Mouse (Mus musculus) neural tube, embryonic 13.5 days (tissue): Measurements from ENCODE around the gene Mcf2l. TPM values are rescaled to one million over a fixed set of nuclear protein-coding genes. Genes with fewer than 3 reads are reported as not detected.
A peak's percentile ranks its signal among the peaks of the same experiment; 100 is the strongest.

ENCODE experiments used
- ATAC-seq: fragments of 200-750 bp; cut with Nextera tagmentation; 2 replicates; pipeline ENCODE4 v1.8.0; 2017; ENCODE audit warnings: low read depth, mild to moderate bottlenecking, moderate TSS enrichment, moderate library complexity
- H3K27ac ChIP-seq: fragments of 300-500 bp; sonication (generic); replicated peaks from 2 replicates; pipeline ENCODE4 v1.5.1; 2015; ENCODE audit warnings: moderate library complexity, mild to moderate bottlenecking, inconsistent platforms
- H3K27me3 ChIP-seq: fragments of 300-500 bp; sonication (generic); 2 replicates; pipeline ENCODE4 v1.6.1; 2015; ENCODE audit warnings: mild to moderate bottlenecking, inconsistent platforms
- H3K36me3 ChIP-seq: fragments of 300-500 bp; sonication (generic); 2 replicates; pipeline ENCODE4 v1.6.1; 2015; ENCODE audit warnings: mild to moderate bottlenecking, inconsistent platforms
- H3K4me1 ChIP-seq: fragments of 300-500 bp; sonication (generic); replicated peaks from 2 replicates; pipeline ENCODE4 v1.6.1; 2015; ENCODE audit warnings: inconsistent platforms
- H3K4me2 ChIP-seq: fragments of 300-500 bp; sonication (generic); 2 replicates; pipeline ENCODE4 v1.6.1; 2015; ENCODE audit warnings: inconsistent platforms, mild to moderate bottlenecking, moderate library complexity
- H3K4me3 ChIP-seq: fragments of 300-500 bp; sonication (generic); 2 replicates; pipeline ENCODE4 v1.5.1; 2015; ENCODE audit warnings: mild to moderate bottlenecking, inconsistent platforms
- H3K9ac ChIP-seq: fragments of 300-500 bp; sonication (generic); 2 replicates; pipeline ENCODE4 v1.6.1; 2015; ENCODE audit warnings: moderate library complexity, mild to moderate bottlenecking, inconsistent platforms
- H3K9me3 ChIP-seq: fragments of 300-500 bp; sonication (generic); 2 replicates; pipeline ENCODE4 v1.6.1; 2016; ENCODE audit warnings: inconsistent platforms
- WGBS: fragments of 180-500 bp; shearing (Covaris S2); methylation state at CpG from one replicate; pipeline ENCODE4 v1.1.7; 2015; 5-methylcytosine and 5-hydroxymethylcytosine counted together
- polyA plus RNA-seq: library from polyadenylated mRNA; unstranded; fragments of >200 nt; fragmentation: Nextera tagmentation; extraction: Ambion mirVana; gene quantifications from 2 replicates; pipeline ENCODE4 v1.2.1, GENCODE M21; 2015

The Mcf2l gene
- polyA plus RNA-seq, 1 experiment from 2014 or later, result 107 TPM

DNA sequence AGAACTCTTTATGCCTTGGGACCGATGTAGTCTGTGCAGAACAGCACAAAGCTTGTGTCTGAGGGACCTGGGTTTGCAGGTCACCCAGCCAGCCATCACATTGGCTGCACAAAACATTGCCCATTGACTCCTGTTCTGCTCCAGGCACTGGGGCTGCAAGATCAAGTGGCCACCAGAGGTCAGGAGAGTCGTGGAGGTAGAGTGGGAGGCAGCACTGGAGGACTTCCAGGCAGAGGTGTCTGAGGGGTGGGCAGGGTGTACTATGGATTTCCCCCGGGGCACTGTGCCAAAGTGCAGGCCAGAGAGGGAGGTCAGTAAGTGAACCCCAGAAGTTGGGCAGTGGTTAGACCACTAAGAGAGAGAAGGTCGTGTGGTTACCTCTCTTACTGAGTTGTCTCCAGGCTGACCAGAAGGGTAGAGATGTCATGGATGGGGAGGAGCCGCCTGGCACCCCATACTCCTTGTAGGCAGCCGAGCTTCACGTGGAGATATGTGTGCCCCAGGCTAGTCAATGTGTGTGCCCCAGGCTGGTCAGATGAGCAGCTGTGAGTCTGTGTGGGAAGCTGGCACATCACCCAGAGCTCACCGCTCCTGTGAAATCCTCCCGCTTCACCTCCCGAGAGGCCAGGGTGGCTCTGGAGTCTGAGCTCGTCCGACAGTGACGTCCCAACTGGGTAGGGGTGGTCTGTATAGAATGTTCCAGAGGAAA lies 115.3 kb downstream of the Mcf2l start:
- no peak overlapping the region for H3K4me2 ChIP-seq
- H3K4me3 ChIP-seq, result no peak overlapping the region
- 78% methylated on average over 13 of the region's 13 CpGs for WGBS
- peaks cover 86% of the 10 kb centered on the region for H3K36me3 ChIP-seq
- no peaks in the 10 kb centered on the region for H3K27me3 ChIP-seq
- no peak overlapping the region for H3K9ac ChIP-seq
- no peak for ATAC-seq
- no peaks in the 10 kb centered on the region for H3K9me3 ChIP-seq
- no peaks in the 10 kb centered on the region for H3K4me1 ChIP-seq
- H3K27ac ChIP-seq, result no peak overlapping the region

DNA sequence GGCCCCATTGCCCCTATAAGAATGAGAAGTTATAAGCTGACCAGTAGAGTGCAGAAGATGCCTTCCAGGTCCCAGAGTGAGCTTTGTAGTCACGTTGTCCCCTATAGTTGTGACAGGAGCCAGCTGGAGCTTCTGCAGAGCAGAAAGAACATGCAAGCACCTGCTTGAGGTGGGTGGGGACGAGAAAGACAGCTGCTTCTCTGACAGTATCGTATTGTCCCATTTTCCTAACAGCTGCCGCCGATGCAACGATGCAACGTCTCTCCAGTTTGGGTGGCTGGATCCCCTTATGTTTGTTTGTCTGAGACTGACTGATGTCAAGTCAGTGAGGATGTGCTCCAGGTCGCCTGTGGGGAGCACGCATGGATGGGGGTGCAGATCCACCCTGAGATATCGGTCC lies 117.8 kb downstream of the Mcf2l start:
- H3K4me3 ChIP-seq, result no peak overlapping the region
- H3K4me2 ChIP-seq, result no peak overlapping the region
- H3K36me3 ChIP-seq, result peaks cover 90% of the 10 kb centered on the region
- no peak overlapping the region for H3K9ac ChIP-seq
- no peaks in the 10 kb centered on the region for H3K27me3 ChIP-seq
- 83% methylated on average over 10 of the region's 10 CpGs for WGBS
- H3K9me3 ChIP-seq, result no peaks in the 10 kb centered on the region
- H3K27ac ChIP-seq, result no peak overlapping the region
- H3K4me1 ChIP-seq, result peaks cover 7% of the 10 kb centered on the region; the same call in 1 of the 2 replicates
- ATAC-seq, result no peak

DNA sequence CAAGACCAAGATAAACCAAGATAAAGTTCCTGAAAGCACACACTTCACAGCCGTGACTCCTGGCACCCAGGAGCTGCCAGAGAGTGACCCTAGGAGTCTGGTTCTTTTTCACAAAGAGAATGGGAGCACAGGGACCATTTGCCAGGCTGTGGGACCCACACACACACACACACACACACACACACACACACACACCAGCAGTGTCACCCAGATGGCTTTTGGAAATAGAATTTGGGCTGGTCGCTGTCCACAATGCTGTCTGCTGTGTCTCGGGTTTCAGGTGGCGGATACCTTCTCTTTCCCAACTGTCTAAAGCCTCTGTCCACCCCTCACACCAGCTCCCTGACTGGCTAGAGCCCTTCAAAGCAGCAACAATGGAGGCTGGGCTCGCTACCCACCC lies 120.9 kb downstream of the Mcf2l start:
- no peak for ATAC-seq
- peaks cover 92% of the 10 kb centered on the region for H3K36me3 ChIP-seq
- 90% methylated on average over 5 of the region's 5 CpGs for WGBS

DNA sequence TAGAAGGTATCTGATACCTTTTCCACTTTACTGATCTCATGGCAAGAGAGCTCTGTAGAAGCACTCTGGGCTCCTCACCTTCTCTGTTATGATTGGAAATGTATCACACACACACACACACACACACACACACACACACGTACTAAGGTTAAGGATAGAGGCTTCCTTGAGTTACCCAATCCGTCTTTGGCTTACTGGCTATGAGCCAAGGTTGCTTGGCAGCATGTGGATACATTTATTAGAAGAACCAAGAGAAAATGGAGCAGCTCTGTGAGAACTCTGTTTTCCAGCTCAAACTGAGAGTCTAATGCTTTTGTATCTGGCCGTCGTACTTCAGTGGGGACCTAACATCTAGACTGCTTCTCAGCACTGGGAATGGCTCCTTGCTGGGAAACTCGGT lies 121.9 kb downstream of the Mcf2l start:
- ATAC-seq, result no peak
- 60% methylated on average over 5 of the region's 5 CpGs for WGBS

More for the DNA sequence above, 120.9 kb downstream of the Mcf2l start:
- no peak overlapping the region for H3K4me3 ChIP-seq
- no peaks in the 10 kb centered on the region for H3K27me3 ChIP-seq
- no peaks in the 10 kb centered on the region for H3K9me3 ChIP-seq
- no peak overlapping the region for H3K4me2 ChIP-seq
- H3K4me1 ChIP-seq, result peaks cover 11% of the 10 kb centered on the region; the same call in 1 of the 2 replicates
- H3K27ac ChIP-seq, result no peak overlapping the region
- no peak overlapping the region for H3K9ac ChIP-seq

DNA sequence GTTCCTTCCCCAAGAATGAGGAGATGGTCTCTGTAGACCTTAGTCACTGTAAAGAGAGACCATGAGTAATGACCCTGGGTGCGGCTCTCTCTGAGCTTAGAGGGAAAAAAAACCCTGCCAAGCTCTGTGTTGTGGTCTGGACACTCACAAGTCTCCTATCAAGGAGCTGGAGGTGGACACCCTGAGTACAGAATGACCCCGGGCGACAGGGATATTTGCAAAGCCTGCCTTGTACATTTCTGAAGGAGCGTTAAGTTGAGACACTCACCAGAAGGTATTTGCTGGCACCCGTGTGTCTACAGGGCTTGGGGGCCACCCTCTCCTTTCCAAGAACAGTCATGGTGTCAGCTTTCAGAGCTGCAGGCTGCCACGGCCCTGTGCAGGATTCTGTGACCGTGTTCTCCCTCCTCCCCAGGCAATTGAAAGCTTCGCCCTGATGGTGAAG lies 123.2 kb downstream of the Mcf2l start:
- no peak overlapping the region for H3K4me3 ChIP-seq
- H3K9me3 ChIP-seq, result no peaks in the 10 kb centered on the region
- H3K27ac ChIP-seq, result 0 out of 2 replicates have a peak overlapping the region, but pooled peaks have one; percentile 43
- no peak overlapping the region for H3K4me2 ChIP-seq
- no peaks in the 10 kb centered on the region for H3K27me3 ChIP-seq
- ATAC-seq, result no peak
- H3K36me3 ChIP-seq, result peaks cover 95% of the 10 kb centered on the region
- peaks cover 11% of the 10 kb centered on the region; the same call in 1 of the 2 replicates for H3K4me1 ChIP-seq
- 63% methylated on average over 8 of the region's 8 CpGs for WGBS
- no peak overlapping the region for H3K9ac ChIP-seq

More for the DNA sequence above, 121.9 kb downstream of the Mcf2l start:
- H3K36me3 ChIP-seq, result peaks cover 93% of the 10 kb centered on the region
- H3K9ac ChIP-seq, result no peak overlapping the region
- H3K4me3 ChIP-seq, result no peak overlapping the region
- H3K27me3 ChIP-seq, result no peaks in the 10 kb centered on the region
- no peak overlapping the region for H3K4me2 ChIP-seq
- H3K4me1 ChIP-seq, result peaks cover 11% of the 10 kb centered on the region; the same call in 1 of the 2 replicates
- H3K27ac ChIP-seq, result peak overlapping the region; percentile 33
- H3K9me3 ChIP-seq, result no peaks in the 10 kb centered on the region

DNA sequence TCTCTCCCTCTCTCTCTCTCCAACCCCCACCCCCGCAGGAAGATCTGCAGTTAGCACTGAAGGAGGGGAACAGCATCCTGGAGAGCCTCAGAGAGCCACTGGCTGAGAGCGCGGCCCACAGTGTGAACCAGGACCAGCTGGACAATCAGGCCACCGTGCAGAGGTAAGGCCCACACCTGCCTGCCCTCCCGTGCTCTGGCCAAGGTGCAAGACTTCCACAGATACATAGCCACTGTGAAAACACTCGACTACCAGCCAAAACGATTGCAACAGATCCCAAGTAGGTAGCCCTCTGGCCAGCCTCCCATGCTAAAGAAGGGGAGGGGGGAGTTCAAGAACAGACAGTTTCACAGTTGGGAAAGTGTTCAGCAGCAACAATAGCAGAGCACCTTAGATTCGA lies 124.7 kb downstream of the Mcf2l start:
- 87% methylated on average over 7 of the region's 8 CpGs for WGBS

DNA sequence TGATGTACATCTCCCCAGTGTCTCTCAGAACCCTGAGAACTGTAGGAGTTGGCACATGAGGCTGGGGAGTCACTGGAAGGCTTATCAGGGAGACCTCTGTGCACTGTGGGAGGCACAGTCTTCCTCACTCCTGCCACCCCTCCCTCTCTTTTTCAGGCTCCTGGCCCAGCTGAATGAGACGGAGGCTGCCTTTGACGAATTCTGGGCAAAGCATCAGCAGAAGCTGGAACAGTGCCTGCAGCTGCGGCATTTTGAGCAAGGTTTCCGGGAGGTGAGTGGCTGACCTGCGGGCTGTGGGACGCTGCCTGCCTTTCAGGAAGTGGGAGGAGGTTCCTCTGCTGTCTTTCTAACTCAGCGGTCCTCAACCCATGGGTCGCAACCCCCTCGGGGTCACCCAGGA lies 126.2 kb downstream of the Mcf2l start:
- H3K36me3 ChIP-seq, result peaks cover 99% of the 10 kb centered on the region
- H3K27me3 ChIP-seq, result no peaks in the 10 kb centered on the region
- H3K4me1 ChIP-seq, result peaks cover 11% of the 10 kb centered on the region; the same call in 1 of the 2 replicates
- no peak for ATAC-seq
- H3K4me3 ChIP-seq, result no peak overlapping the region
- WGBS, result 88% methylated on average over 9 of the region's 9 CpGs
- no peaks in the 10 kb centered on the region for H3K9me3 ChIP-seq
- no peak overlapping the region for H3K9ac ChIP-seq
- no peak overlapping the region for H3K27ac ChIP-seq
- H3K4me2 ChIP-seq, result no peak overlapping the region

More for the DNA sequence above, 124.7 kb downstream of the Mcf2l start:
- Histone ChIP-seq H3K9me3 (no peaks in the 10 kb centered on the region), H3K9ac (no peak overlapping the region), H3K4me1 (peaks cover 11% of the 10 kb centered on the region; the same call in 1 of the 2 replicates), H3K27ac (no peak overlapping the region), H3K4me2 (no peak overlapping the region), H3K27me3 (no peaks in the 10 kb centered on the region), H3K36me3 (peaks cover 99% of the 10 kb centered on the region), H3K4me3 (no peak overlapping the region)
- ATAC-seq, result no peak

DNA sequence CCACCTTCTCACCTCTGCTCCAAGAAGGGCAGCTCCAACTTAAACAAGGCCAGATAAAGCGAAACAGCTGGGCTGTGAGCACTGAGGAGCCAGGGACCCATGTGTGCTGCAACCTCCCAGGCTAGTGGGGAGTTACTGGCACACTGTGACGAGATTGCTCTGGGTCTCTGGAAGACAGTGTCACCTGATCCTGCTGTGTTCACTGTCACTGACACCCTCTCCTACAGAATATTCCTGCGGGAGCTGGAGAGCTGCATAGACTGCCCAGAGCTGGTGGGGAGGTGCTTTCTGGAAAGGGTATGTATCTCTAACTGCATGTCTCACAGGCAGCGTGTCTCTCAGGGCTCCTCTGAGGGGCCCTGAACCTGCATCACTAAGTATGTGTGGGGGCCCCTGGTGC lies 133.9 kb downstream of the Mcf2l start:
- H3K9ac ChIP-seq, result no peak overlapping the region
- no peak overlapping the region for H3K4me2 ChIP-seq
- no peaks in the 10 kb centered on the region for H3K4me1 ChIP-seq
- 70% methylated on average over 4 of the region's 4 CpGs for WGBS
- no peaks in the 10 kb centered on the region for H3K27me3 ChIP-seq
- no peaks in the 10 kb centered on the region for H3K9me3 ChIP-seq
- ATAC-seq, result no peak
- H3K36me3 ChIP-seq, result peaks cover 99% of the 10 kb centered on the region
- no peak overlapping the region for H3K4me3 ChIP-seq
- H3K27ac ChIP-seq, result no peak overlapping the region

DNA sequence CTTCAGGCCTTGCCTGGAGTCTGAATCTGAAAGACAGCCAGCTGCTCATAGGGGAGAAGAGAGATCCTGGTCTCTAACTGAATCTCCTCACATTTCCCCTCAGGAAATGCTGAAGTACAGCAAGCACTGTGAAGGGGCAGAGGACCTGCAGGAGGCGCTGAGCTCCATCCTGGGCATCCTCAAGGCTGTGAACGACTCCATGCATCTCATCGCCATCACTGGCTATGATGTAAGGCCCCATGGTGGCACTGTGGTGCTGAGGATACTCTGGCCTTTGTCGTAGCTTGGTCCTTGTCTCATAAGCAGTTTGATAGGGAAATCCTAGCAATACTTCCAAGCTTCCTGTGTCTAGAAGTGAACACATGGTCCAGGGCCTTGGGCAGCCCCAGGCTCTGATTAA lies 136.7 kb downstream of the Mcf2l start:
- Histone ChIP-seq H3K4me1 (no peaks in the 10 kb centered on the region), H3K9ac (no peak overlapping the region), H3K4me3 (no peak overlapping the region), H3K27ac (no peak overlapping the region), H3K9me3 (no peaks in the 10 kb centered on the region), H3K36me3 (peaks cover 99% of the 10 kb centered on the region), H3K27me3 (no peaks in the 10 kb centered on the region), H3K4me2 (no peak overlapping the region)
- no peak for ATAC-seq
- WGBS, result 69% methylated on average over 4 of the region's 4 CpGs

DNA sequence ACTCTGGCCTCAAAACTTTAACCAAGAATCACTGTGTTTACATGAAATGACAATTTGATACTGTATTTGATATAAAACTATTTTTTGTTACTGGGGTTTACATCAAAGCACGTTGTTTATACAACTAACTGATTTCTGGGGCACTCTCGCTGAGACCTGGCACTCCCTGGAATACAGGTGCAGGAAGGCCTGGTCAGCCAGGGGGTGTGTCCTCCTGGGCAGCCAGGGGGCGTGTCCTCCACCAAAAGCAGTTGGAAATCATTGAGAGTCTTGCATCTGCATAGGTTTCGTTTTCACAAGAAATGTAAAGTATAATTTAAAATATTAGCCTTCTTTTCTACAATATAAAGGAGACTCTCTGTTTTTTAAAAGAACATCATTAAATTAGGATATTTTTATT lies 146.0 kb downstream of the Mcf2l start:
- Histone ChIP-seq H3K4me1 (no peaks in the 10 kb centered on the region), H3K9me3 (no peaks in the 10 kb centered on the region), H3K4me2 (no peak overlapping the region), H3K9ac (no peak overlapping the region), H3K27ac (no peak overlapping the region), H3K36me3 (peaks cover 69% of the 10 kb centered on the region), H3K27me3 (no peaks in the 10 kb centered on the region), H3K4me3 (no peak overlapping the region)
- WGBS, result 70% methylated on average over 4 of the region's 4 CpGs
- no peak for ATAC-seq

DNA sequence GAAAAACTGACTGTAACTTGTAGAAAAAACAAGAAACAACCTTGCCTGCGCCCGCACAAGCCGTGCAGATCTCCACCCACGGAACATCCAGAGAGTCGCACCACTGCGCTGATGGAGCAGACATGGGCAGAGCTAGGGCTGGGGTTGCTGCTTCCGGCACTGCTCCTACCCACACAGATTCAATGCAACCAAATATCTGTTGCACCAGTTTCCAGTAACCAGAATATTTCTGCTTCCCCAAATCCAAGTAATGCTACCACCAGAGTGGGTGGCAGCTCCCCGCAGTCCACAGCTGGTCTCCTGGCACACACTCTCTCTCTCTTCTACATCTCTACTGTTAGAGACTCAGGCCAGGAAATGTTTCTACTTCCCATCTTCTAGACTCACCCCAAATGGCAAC lies 148.2 kb downstream of the Mcf2l start:
- ATAC-seq, result no peak
- no peak overlapping the region for H3K27ac ChIP-seq
- 90% methylated on average over 8 of the region's 8 CpGs for WGBS
- H3K36me3 ChIP-seq, result peaks cover 47% of the 10 kb centered on the region
- no peak overlapping the region for H3K9ac ChIP-seq
- no peaks in the 10 kb centered on the region for H3K9me3 ChIP-seq
- H3K27me3 ChIP-seq, result no peaks in the 10 kb centered on the region
- H3K4me3 ChIP-seq, result no peak overlapping the region
- H3K4me2 ChIP-seq, result no peak overlapping the region
- no peaks in the 10 kb centered on the region for H3K4me1 ChIP-seq

DNA sequence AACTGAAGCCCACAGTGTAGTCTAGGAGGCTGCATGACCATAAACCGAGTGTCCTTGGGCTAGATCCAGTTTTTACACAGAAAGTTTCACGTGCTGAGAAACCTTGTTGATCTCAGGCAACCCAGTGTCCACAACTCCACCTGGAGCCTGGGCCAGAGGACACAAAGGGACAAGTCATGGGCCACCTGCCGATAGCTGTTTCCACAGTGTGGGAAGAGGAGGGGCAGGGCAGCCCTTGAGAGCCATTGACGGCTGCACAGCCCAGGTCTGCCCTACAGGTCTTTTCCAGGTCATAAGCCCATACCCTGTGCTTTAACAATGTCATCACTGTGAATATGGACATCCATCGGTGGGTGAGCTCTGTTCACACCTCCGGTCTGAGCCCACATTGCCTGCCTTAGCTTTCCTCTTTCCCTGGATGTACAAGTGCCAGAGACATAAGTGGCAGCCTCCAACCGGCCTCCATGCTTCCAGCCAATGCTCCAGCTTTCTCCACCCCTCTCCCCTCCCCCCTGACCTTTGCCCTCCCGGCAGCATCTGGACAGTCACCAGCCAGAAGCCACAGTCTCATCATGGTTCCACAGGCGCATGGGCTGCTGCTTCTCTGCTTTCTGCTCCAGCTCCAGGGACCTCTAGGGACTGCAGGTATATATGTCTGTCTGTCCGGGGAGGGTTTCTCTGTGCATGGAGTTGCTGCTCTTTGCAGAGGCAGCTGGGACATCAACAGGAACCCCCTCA lies 152.1 kb downstream of the Mcf2l start, which contains the start of gene F7:
TSS of gene F7 (plus strand) at position 548 of the 738 bp plus-strand sequence.
- Histone ChIP-seq H3K4me2 (no peak within 1 kb of the TSS), H3K9me3 (no peaks in the 10 kb centered on the region), H3K4me3 (no peak within 1 kb of the TSS), H3K27ac (no peak within 1 kb of the TSS), H3K4me1 (no peaks in the 10 kb centered on the region), H3K27me3 (no peaks in the 10 kb centered on the region), H3K9ac (no peak within 1 kb of the TSS), H3K36me3 (peaks cover 10% of the 10 kb centered on the region)
- 70% methylated on average over 10 of the region's 10 CpGs for WGBS
- ATAC-seq, result 0 out of 2 replicates have a peak, but pooled peaks have one; percentile 8
